Mouse (Mus musculus) limb, embryonic 13.5 days (tissue): ENCODE measurements around the gene Gp5. TPM values are rescaled to one million over a fixed set of nuclear protein-coding genes. Genes with fewer than 3 reads are reported as not detected.
"Not testable (repeated sequence)": the region's sequence is repeated elsewhere in the genome, so short reads cannot be mapped to it uniquely, and the experiment has no call there.

Experiments used
- ATAC-seq: fragments of 200-750 bp; cut with Nextera tagmentation; 2 replicates; pipeline ENCODE4 v1.8.0; 2017; ENCODE audit warnings: low read depth, moderate number of reproducible peaks, moderate TSS enrichment; ENCODE audit not compliant: low FRiP score
- H3K27ac ChIP-seq: fragments of 300-500 bp; sonication (generic); 2 replicates; pipeline ENCODE4 v1.5.1; 2015; ENCODE audit warnings: inconsistent platforms, mild to moderate bottlenecking, moderate library complexity
- H3K27me3 ChIP-seq: fragments of 300-500 bp; sonication (generic); 2 replicates; pipeline ENCODE4 v1.6.1; 2015; ENCODE audit warnings: mild to moderate bottlenecking, inconsistent platforms
- H3K36me3 ChIP-seq: fragments of 300-500 bp; sonication (generic); 2 replicates; pipeline ENCODE4 v1.6.1; 2015; ENCODE audit warnings: inconsistent platforms, mild to moderate bottlenecking, moderate library complexity
- H3K4me1 ChIP-seq: fragments of 300-500 bp; sonication (generic); 2 replicates; pipeline ENCODE4 v1.6.1; 2015; ENCODE audit warnings: inconsistent platforms
- H3K4me2 ChIP-seq: fragments of 300-500 bp; sonication (generic); replicated peaks from 2 replicates; pipeline ENCODE4 v1.6.1; 2015; ENCODE audit warnings: inconsistent platforms, mild to moderate bottlenecking, moderate library complexity
- H3K4me3 ChIP-seq: fragments of 300-500 bp; sonication (generic); 2 replicates; pipeline ENCODE4 v1.5.1; 2015; ENCODE audit warnings: moderate library complexity, mild to moderate bottlenecking, inconsistent platforms
- H3K9ac ChIP-seq: fragments of 300-500 bp; sonication (generic); 2 replicates; pipeline ENCODE4 v1.6.1; 2015; ENCODE audit warnings: mild to moderate bottlenecking, inconsistent platforms
- H3K9me3 ChIP-seq: fragments of 300-500 bp; sonication (generic); 2 replicates; pipeline ENCODE4 v1.6.1; 2016; ENCODE audit warnings: inconsistent platforms
- WGBS: fragments of 180-500 bp; shearing (Covaris S2); methylation state at CpG from one replicate; pipeline ENCODE4 v1.1.7; 2015; 5-methylcytosine and 5-hydroxymethylcytosine counted together
- polyA plus RNA-seq: library from polyadenylated mRNA; unstranded; fragments of >200 nt; fragmentation: Nextera tagmentation; extraction: Ambion mirVana; gene quantifications from 2 replicates; pipeline ENCODE4 v1.2.1, GENCODE M21; 2015

Gp5 gene
- 0.76 and 1.3 TPM in 2 replicates for polyA plus RNA-seq

- Histone ChIP-seq H3K36me3 (peaks cover 9% of the 10 kb centered on the region), H3K9me3 (no peaks in the 10 kb centered on the region), H3K27ac (no peak within 1 kb of the TSS), H3K4me1 (peaks cover 20% of the 10 kb centered on the region), H3K27me3 (peaks cover 64% of the 10 kb centered on the region), H3K4me2 (peak within 1 kb of the TSS; percentile 99), H3K4me3 (peak within 1 kb of the TSS; percentile 61), H3K9ac (0 out of 2 replicates have a peak within 1 kb of the TSS, but pooled peaks have one; percentile 27)
- ATAC-seq: no peak
Measured at GRCm38 (mm10) chr16:30310647-30311046, at the start of gene Gp5. Gene Gp5, minus strand, starts transcription at chr16:30310779.

- not testable (repeated sequence) for H3K9me3 ChIP-seq, H3K27ac ChIP-seq, ATAC-seq, H3K4me2 ChIP-seq, H3K4me3 ChIP-seq, H3K9ac ChIP-seq, H3K4me1 ChIP-seq, H3K27me3 ChIP-seq
- H3K36me3 ChIP-seq: peaks cover 41% of the 10 kb centered on the region
- 91% methylated on average over 11 of the region's 11 CpGs for WGBS
Measured at GRCm38 (mm10) chr16:30353489-30353888, 42.9 kb upstream of the Gp5 start.

- Histone ChIP-seq H3K4me1 (peaks cover 9% of the 10 kb centered on the region), H3K36me3 (peaks cover 19% of the 10 kb centered on the region), H3K4me2 (no peak overlapping the region), H3K27me3 (peaks cover 28% of the 10 kb centered on the region), H3K9me3 (no peaks in the 10 kb centered on the region), H3K4me3 (no peak overlapping the region), H3K27ac (no peak overlapping the region), H3K9ac (no peak overlapping the region)
- ATAC-seq: no peak
Measured at GRCm38 (mm10) chr16:30314236-30314635, 3.7 kb upstream of the Gp5 start.

- Histone ChIP-seq H3K27ac (no peak overlapping the region), H3K9ac (no peak overlapping the region), H3K4me3 (peak overlapping the region; percentile 61; the same call in 1 of the 2 replicates), H3K4me1 (peaks cover 20% of the 10 kb centered on the region), H3K27me3 (peaks cover 67% of the 10 kb centered on the region), H3K9me3 (no peaks in the 10 kb centered on the region), H3K4me2 (peak overlapping the region; percentile 99; the same call in 1 of the 2 replicates), H3K36me3 (peaks cover 6% of the 10 kb centered on the region; the same call in 1 of the 2 replicates)
- 49% methylated on average over 8 of the region's 8 CpGs for WGBS
- no peak for ATAC-seq
Measured at GRCm38 (mm10) chr16:30310171-30310515, 436 bp downstream of the Gp5 start.

- peak overlapping the region; percentile 61 for H3K4me3 ChIP-seq
- 0 out of 2 replicates have a peak overlapping the region, but pooled peaks have one; percentile 27 for H3K9ac ChIP-seq
- H3K27me3 ChIP-seq: peaks cover 70% of the 10 kb centered on the region
- WGBS: 4% methylated on average over 34 of the region's 34 CpGs
- no peak overlapping the region for H3K27ac ChIP-seq
- no peak for ATAC-seq
- H3K4me1 ChIP-seq: peaks cover 20% of the 10 kb centered on the region
- H3K36me3 ChIP-seq: 0 out of 2 replicates have a peak, but pooled peaks cover 4% of the 10 kb centered on the region
- H3K9me3 ChIP-seq: no peaks in the 10 kb centered on the region
- peak overlapping the region; percentile 99 for H3K4me2 ChIP-seq
Measured at GRCm38 (mm10) chr16:30309395-30310170, 996 bp downstream of the Gp5 start.

- H3K9ac ChIP-seq: peak overlapping the region; percentile 66
- H3K27me3 ChIP-seq: peaks cover 78% of the 10 kb centered on the region
- H3K4me1 ChIP-seq: peaks cover 20% of the 10 kb centered on the region
- peak overlapping the region; percentile 61 for H3K4me3 ChIP-seq
- peak overlapping the region; percentile 99 for H3K4me2 ChIP-seq
- ATAC-seq: peak; percentile 52; the same call in 1 of the 2 replicates
- no peaks in the 10 kb centered on the region for H3K9me3 ChIP-seq
- H3K27ac ChIP-seq: no peak overlapping the region
- under 1% methylated on average over 72 of the region's 72 CpGs for WGBS
- H3K36me3 ChIP-seq: 0 out of 2 replicates have a peak, but pooled peaks cover 4% of the 10 kb centered on the region
Measured at GRCm38 (mm10) chr16:30308616-30309394, 1.8 kb downstream of the Gp5 start.

GRCm38 (mm10) chr16:30307961-30308615, 2.5 kb downstream of the Gp5 start:
- Histone ChIP-seq H3K36me3 (0 out of 2 replicates have a peak, but pooled peaks cover 4% of the 10 kb centered on the region), H3K27ac (no peak overlapping the region), H3K9ac (peak overlapping the region; percentile 66), H3K27me3 (peaks cover 85% of the 10 kb centered on the region), H3K4me3 (peak overlapping the region; percentile 61), H3K9me3 (no peaks in the 10 kb centered on the region), H3K4me2 (peak overlapping the region; percentile 99), H3K4me1 (peaks cover 20% of the 10 kb centered on the region)
- no peak for ATAC-seq
- 13% methylated on average over 29 of the region's 29 CpGs for WGBS

- H3K4me3 ChIP-seq: no peak overlapping the region
- H3K27ac ChIP-seq: no peak overlapping the region
- peaks cover 20% of the 10 kb centered on the region for H3K4me1 ChIP-seq
- H3K4me2 ChIP-seq: no peak overlapping the region
- no peak for ATAC-seq
- H3K9me3 ChIP-seq: no peaks in the 10 kb centered on the region
- 0 out of 2 replicates have a peak, but pooled peaks cover 4% of the 10 kb centered on the region for H3K36me3 ChIP-seq
- peaks cover 90% of the 10 kb centered on the region for H3K27me3 ChIP-seq
- WGBS: 53% methylated on average over 12 of the region's 12 CpGs
- H3K9ac ChIP-seq: no peak overlapping the region
Measured at GRCm38 (mm10) chr16:30307306-30307705, 3.3 kb downstream of the Gp5 start.

- 85% methylated on average over 4 of the region's 4 CpGs for WGBS
- no peak for ATAC-seq
- Histone ChIP-seq H3K9ac (no peak overlapping the region), H3K27me3 (peaks cover 86% of the 10 kb centered on the region), H3K9me3 (no peaks in the 10 kb centered on the region), H3K4me1 (peaks cover 20% of the 10 kb centered on the region), H3K27ac (no peak overlapping the region), H3K36me3 (no peaks in the 10 kb centered on the region), H3K4me3 (no peak overlapping the region), H3K4me2 (no peak overlapping the region)
Measured at GRCm38 (mm10) chr16:30306102-30306501, 4.5 kb downstream of the Gp5 start.

- H3K4me1 ChIP-seq: peaks cover 11% of the 10 kb centered on the region
- H3K9ac ChIP-seq: no peak overlapping the region
- no peak overlapping the region for H3K4me3 ChIP-seq
- H3K9me3 ChIP-seq: no peaks in the 10 kb centered on the region
- H3K36me3 ChIP-seq: no peaks in the 10 kb centered on the region
- WGBS: 61% methylated on average over 5 of the region's 5 CpGs
- ATAC-seq: no peak
- H3K27me3 ChIP-seq: peaks cover 67% of the 10 kb centered on the region
- no peak overlapping the region for H3K27ac ChIP-seq
- no peak overlapping the region for H3K4me2 ChIP-seq
Measured at GRCm38 (mm10) chr16:30304236-30304635, 6.3 kb downstream of the Gp5 start.

- Histone ChIP-seq H3K27me3 (peaks cover 59% of the 10 kb centered on the region), H3K9me3 (no peaks in the 10 kb centered on the region), H3K4me2 (no peak overlapping the region), H3K36me3 (no peaks in the 10 kb centered on the region), H3K27ac (no peak overlapping the region), H3K4me1 (peaks cover 4% of the 10 kb centered on the region), H3K9ac (no peak overlapping the region), H3K4me3 (no peak overlapping the region)
- WGBS: 89% methylated on average over 2 of the region's 2 CpGs
- ATAC-seq: no peak
Measured at GRCm38 (mm10) chr16:30303411-30303810, 7.2 kb downstream of the Gp5 start.

GRCm38 (mm10) chr16:30302686-30303085, 7.9 kb downstream of the Gp5 start:
- no peak overlapping the region for H3K9ac ChIP-seq
- H3K27me3 ChIP-seq: peaks cover 51% of the 10 kb centered on the region
- no peak for ATAC-seq
- no peaks in the 10 kb centered on the region for H3K4me1 ChIP-seq
- H3K4me3 ChIP-seq: no peak overlapping the region
- 85% methylated on average over 6 of the region's 6 CpGs for WGBS
- H3K36me3 ChIP-seq: no peaks in the 10 kb centered on the region
- H3K9me3 ChIP-seq: no peaks in the 10 kb centered on the region
- no peak overlapping the region for H3K27ac ChIP-seq
- no peak overlapping the region for H3K4me2 ChIP-seq
